Mouse (Mus musculus) adrenal gland, postnatal 4 days (tissue): ENCODE measurements around the gene Ccdc152. TPM values are rescaled to one million over a fixed set of nuclear protein-coding genes. Genes with fewer than 3 reads are reported as not detected.
"Not testable (repeated sequence)": the region's sequence is repeated elsewhere in the genome, so short reads cannot be mapped to it uniquely, and the experiment has no call there.

Source experiments
- DNase-seq, 2 experiments: peaks; one replicate each; pipeline ENCODE4 v3.0.0; 2021 to 2022; ENCODE audit warnings: low spot score in 2 of 2, mixed read lengths in 2 of 2
- total RNA-seq, 2 experiments: library from RNA; stranded (reverse); gene quantifications; 2 replicates each; pipeline ENCODE4 v1.2.3; 2021

Ccdc152 gene
- total RNA-seq, 2 experiments from 2014 or later = 0.25 TPM; not detected in 1

DNA sequence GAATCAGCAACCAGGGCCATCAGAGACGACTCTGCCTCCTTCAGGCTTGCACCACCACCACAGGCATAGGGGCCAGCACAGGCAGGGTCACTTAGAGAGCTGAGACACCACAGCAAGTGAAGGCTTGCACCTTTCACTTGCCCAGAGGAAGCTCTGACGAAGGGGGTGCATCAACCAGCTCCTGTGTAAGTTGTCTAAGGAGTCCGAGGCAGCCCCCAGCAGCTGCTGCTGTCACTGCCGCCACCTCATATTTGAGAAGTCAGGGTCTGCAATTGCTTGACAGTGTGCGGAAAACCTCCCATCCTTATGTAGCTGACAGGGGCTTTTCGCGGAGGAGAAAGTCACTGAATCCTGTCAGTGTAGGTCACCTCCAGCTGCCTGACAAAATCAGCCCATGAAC lies 24.1 kb downstream of the Ccdc152 start:
- no peak for DNase-seq

DNA sequence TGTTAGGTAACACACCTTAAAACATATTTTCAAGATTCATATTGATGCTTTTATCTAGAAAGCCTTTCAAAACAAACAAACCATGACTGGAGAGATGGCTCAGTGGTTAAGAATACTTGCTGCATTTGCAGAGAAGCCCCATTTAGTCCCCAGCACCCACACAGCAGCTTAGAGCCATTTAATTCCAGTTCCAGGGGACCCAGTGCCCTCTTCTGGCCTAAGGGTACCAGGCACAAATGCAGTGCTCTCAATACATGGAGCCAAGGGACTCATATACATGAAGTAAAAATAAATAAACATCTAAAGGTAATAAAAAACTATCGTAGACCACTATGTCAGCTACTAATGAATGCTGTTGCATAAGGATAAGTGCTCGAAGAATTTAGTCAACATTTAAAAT lies 25.9 kb downstream of the Ccdc152 start:
- DNase-seq = no peak

DNA sequence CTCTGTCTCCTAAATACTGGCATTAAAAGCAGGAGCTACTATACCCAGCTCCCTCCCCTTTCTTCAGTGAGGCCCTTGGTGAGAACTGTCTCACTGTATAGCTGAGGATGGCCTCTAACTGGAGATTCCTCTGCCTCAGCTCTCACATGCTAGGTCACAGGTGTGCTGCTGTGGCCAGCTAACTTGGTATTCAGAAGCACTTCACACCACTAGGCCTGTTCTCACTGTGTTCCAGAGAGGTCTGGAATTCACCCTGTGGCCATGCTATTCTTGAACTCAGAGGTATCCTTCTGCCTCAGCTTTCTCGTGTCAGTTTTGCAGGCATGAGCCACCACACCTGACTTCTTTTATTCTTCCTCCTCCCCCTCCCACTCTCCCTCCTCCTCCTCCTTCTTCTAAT lies 30.1 kb downstream of the Ccdc152 start:
- no peak for DNase-seq

DNA sequence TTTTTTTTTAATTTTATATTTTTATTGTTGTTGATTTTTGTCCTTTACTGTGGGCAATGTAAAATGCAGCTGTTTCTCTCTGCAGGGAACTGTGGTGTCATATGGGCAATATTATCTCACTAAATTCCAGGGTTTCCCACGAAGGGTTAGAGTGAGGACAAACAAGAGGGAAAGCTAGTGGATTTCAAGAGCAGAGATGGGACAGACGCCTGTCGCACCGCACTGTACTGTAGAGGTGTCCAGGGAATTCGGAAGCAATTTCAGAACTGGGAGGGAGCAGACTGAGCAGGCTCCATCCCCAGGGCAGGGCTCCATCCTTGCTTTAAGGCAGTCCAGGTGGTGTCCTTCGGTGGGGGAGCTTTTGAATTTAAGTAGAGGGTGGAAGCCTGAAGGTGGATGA lies 32.1 kb downstream of the Ccdc152 start:
- DNase-seq = no peak

DNA sequence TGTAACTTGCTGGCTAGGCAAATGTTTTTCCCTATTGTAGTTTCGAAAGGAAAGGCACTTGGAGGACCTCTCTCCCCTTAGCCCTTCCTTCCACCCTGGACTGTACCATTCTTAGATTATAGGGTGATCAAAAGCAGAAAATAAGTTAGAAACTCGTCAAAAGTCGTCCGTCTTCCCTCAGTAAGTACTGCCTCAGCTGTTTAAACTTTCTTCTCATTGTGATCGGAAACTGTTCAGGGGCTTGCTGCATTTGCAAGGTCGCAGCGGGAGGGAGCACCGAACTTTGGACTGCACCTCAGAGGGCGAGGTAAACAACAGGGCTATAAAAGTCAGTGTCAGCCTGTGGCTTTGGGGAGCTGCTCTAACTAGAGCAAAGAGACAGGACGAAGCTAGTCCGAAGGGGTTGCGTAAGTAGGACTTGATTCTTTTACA lies 32.7 kb downstream of the Ccdc152 start:
- peak; percentile 24 to 64 for DNase-seq

DNA sequence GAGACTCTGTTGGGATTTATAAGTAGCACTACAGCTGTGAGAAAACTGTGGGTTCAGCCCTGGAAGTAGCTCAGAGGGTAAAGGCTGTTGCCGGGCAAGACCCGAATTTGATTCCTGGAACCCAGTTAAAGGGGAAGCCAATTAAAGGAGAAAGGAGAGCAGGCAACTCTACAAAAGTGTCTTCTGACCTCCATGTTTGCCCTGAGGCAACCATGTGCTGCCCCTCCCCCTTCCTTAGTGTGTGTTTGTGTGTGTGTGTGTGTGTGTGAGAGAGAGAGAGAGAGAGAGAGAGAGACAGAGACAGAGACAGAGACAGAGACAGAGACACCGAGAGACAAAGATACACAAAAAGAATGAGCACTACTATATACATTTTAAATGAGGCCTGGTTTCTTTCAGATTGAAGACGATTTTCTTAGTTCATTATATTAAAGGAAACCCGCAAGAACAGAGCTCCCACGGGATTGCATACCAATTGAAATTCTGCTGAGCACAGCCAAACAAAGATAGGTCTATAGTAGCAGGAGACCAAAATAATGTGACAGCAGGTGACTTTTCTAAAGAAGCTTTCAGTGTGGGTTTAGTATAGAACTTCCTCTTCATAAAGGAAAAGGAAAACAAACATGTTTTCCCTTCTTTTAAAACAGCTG lies 33.2 kb downstream of the Ccdc152 start:
- DNase-seq = no peak

DNA sequence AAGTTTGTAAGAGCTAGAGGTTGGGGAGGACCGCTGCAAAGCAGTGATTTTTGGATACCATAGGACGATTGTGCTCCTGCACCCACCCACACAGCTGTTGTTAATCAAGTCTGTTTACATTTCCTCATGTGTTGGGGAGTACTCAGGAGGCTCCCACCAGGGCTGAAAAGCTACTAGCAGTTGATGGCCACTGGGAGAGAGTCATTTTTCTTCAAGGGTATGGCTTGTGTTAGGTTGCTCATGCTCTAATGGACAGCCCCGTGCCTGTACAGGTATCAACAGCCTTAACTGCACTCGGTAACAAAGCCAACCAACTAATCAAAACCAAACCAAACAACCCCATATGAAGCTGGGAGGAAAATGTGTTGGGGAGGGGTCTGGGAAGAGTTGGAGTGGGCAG lies 33.8 kb downstream of the Ccdc152 start:
- no peak for DNase-seq

DNA sequence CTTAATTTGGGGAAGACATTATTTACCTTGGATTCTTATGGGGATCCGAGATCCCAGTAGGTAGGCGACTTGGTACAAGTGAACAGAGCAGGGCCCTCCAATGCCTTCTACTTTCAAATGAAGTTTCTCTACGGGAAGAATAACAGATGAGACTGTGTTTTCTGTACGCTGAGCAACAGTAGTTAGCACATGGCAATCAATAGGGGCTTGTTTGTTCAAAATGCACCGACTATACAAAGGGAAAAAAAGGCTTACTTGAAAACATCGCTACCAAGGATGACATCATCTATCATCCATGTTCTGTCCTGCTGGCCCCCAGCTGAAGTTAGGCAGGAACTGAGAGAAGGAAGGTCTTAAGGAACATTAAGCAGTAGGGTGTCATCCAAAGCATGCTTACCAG lies 35.1 kb downstream of the Ccdc152 start, which contains the start of gene Selenop:
Gene Selenop, plus strand, starts transcription at position 301 of the 400 bp plus-strand sequence.
- DNase-seq = no peak

DNA sequence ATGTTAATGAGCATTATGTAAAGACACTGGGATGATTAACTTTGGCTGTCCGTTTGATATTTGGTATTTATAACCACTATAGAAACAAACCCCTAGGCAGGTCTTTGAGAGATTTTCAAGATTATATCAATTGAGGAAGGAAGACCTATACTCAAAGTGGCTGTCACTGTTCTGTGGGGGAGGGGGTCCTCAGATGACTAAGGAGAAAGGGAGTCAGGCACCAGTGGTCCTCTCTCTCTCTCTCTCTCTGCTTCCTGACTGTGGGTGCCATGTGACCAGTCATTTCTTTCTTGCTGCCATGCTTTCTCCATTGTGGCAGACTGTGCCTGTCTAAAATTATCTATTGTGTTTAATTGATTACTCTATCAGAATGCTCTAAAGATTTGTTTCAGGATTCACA lies 38.5 kb downstream of the Ccdc152 start:
- DNase-seq = no peak

DNA sequence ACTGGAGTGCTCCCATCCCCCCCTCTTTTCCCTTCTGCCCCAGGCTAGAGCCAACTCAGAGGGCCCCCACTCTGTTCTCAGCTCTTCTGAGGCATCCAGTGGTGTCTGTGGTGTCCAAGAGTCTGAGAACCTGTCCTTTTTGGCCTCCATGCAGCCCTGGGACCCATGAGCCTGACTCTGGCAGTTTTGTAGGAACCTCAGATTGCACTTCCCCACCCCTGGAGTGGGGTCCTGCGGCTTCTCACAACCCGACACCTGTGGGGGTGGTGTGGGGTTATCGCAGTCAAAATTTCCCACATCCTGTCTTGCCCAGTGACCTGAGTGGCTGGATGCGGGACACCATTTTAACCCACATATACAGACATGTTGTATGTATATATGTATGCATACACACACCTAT lies 39.0 kb downstream of the Ccdc152 start:
- no peak for DNase-seq

DNA sequence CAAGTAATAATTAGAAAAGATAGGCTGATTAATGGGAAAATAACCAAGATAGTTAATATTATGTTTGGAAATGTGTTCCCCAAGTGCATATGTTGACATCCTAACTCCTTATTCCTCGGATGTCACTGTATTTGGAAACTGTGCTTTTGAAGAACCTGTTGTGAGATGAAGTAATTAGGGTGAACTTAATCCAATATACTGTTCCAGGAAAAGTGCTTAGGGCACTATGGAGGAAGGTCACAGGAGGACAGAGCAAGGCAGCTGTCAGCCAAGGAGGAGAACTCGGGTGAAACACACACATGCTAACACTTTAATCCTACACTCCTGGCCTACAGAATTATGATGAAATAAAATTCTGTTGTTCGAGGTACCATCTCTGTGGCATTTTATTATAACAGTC lies 40.4 kb downstream of the Ccdc152 start:
- no peak for DNase-seq

DNA sequence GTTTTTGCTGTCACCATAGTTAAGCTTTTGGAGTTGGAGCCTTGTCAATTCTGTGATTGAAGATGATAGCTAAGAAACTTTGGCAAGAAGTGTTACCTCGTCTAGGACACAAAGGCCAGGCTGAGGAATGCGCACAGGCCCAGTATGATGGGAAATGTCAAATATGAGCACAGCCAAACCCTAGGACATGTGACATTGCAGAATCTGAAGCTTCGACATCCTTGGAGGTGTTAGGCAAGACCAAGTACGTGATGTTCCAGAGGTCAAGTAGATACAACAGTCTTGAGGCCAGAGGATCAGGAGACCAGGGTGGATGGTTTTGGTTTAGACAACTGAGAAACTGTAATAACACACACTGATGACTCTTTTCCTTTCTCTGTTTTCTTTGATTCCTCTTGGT lies 43.0 kb downstream of the Ccdc152 start:
- DNase-seq = no peak

DNA sequence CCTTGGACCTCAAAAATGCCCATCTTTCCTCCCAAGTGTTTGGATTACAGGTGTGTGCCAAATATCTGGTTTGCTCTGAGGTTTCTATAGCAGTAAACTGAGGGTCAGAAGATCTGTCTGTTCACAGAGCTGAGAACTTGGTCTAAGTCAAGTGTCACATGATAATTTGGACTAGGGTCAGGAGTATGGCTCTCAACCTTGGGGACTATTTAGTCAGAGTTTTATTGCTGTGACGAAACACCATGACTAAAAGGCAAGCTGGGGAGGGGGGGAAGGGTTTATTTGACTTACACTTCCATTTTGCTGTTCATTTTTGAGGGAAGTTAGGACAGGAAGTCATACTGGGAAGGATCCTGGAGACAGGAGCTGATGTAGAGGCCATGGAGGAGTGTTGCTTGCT lies 44.3 kb downstream of the Ccdc152 start:
- DNase-seq = no peak

DNA sequence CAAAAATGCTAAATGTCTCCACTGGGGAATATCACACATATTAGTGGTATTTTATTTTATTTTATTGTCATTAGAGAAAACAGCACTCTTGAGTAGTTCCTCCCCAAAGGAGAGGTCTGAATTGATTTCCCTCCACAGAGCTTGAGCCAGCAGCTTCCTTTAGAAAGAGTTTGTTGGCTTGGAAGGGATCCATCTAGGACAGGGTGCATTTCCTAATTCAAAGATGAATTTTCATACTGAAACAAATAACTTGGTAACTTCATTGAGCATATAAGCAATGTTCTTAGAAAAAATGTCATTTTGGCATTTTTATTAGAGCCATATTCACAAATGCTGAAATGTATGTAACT lies 51.6 kb downstream of the Ccdc152 start:
- no peak for DNase-seq

DNA sequence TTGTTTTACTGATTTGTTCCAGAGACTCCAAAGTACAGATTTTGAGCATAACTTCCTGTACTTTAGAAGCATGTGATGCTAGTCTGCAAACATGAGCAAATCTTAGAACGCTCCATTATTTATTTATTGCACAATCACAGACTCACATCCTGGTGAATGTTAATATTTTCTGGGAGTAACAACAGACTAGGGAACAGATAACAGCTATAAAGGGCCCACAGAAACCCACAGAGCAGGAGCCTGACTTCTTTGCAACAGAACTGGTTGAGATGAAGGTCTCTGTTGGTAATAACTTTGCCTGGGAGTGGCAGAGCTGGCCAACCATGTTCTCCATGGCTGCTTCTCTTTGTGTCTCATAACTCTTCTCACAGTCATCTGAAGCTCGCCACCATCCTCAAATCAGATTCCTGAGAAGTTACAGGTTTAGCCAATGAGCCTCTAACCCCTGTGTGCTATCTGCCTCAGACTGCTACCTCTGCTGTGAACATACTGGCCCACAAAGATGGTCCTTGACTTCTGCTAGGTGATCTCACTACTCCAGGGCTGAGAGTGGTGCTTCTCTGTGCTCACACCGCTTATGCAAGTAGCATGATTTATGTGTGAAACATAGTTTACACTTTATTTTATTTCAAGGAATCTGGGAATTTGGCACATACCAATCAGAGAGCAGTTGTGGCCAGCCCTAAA lies 52.2 kb downstream of the Ccdc152 start:
- DNase-seq = no peak

DNA sequence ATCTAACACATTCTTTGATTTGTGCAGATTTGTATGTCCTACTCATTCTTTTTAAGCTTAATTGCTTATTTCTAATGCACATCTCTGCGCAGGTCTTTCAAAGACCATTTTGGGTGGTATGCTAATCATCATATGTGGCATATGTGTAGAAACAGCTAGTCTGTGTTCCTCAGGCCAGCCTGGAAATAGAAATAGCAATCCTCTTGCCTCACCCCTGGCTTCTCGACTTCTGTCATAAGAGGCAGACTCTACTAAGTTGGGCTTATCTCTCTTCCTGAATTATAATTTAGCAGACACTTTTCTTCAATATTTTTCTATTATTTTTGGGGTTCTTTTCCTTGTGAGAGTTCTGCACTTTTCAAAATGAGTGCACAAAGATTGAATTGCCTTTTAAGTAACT lies 52.7 kb downstream of the Ccdc152 start:
- no peak for DNase-seq

DNA sequence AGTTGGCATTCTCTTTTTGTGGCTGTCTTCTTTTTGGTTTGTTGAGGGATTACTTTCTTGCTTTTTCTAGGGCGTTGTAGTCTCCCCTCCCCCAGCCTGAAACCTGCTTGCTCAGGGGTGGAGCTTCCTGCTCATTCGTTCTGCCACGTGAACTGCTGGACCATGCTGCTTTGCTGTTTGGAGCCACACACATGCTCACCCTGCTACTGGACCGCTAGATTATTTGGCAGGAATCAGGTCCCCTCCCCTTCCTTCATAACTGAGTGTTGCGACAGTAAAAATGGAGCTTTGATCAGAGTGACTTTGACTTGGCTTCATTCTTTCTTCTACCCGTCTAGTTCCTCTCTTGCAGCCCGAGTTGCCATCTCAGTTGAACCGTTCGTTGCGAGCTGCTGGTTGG lies 58.3 kb downstream of the Ccdc152 start:
- DNase-seq = not testable (repeated sequence)

DNA sequence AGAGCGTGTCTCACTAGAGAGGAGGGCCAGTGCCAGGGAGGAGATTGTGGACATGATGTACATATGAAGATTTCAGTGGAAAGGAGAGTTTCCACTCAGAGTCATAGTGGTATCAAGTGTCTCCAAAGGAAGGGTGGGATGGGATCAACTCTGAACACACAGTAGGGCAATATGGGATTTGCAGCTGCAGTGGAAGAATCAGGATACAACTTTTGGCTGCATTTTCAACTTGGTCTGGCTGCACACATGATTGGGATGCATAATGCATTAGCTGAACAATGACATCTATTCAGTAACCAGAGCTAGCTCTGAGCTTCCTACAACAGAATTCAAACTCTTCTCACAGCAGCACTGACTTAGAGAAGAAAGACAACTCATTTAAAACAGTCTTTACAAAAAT lies 65.4 kb downstream of the Ccdc152 start:
- no peak for DNase-seq

DNA sequence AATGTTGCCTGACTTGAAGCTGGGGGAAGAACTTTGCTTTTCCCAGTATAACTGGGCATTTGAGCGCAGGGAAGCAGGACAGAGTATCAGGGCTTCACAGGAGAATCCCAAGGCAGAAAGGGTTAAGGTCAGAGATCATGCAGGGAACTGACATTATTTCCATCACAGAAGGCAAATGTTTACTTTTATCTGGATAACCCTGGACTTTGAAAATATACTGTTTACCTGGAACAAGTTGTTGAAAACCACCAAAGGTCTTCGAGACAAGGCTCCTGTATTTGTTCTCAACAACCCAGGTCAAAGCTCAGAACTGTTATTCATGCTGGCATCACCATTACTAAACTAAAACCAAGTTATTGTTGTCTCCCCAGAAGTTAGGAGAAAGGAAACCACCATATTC lies 67.0 kb downstream of the Ccdc152 start:
- no peak for DNase-seq

DNA sequence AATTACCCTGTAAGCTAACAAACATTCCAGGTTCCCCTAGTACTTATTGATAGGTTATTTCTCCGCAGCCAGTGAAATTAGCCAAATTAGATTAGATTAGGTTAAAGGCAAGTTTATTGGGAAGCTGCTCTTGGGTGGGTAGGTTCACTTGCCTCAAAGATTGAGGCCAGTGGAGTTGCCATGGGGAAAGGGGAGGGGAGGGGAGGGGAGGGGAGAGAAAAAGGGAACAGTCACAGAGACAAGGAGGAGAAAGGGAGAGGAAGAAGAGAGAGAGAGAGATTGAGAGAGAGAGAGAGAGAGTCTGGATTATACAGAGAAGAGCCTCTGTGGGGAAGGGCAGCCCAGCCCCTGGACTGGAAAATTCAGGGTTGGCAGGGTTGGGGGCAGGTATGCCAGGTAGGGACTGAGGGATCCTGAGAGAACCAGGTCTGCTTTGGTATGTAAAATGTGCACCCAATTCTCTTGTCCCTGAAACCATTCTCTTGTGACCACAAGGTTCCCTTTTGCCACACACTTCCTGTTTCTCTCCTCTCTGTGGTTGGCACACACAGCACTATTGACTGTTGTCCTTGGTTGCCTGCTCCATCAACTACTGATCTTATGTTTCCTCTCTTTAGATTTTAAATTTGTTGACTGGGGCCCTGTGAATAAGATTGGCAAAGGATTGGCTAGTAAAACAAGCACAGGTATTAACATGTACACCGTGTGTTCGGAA lies 69.3 kb downstream of the Ccdc152 start:
- no peak for DNase-seq

DNA sequence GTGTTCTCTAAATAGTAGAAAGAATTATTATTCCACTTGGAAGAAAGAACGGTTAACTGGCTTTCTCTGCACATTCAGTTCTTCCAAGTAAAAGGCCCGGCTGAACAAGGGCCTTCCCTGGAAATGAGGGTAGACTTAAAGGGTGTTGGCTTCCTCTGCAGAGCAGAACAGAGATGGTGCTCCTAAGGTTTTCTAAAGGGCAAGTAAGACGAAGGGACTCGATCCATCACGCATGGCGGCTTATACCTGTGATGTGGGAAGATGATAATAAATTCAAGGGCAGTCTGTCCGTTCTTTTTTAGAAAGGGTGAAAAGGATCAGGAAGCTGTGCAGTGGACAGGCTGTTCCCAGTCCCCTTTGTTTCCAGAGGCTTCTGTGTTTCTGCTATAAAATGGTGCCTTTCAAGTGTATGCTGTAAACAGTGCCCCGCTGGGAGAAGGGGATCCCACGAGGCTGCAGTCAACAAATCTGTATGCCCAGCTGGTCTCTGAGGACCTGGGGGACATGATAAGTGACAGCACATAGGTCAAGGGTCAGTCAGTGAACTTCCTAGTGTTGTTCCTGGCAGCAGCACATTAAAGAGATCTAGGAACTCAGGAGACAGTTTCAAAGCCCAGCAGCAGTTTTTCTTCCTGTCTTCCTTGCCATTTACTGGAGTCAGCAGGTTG lies 71.0 kb downstream of the Ccdc152 start:
- DNase-seq = no peak

DNA sequence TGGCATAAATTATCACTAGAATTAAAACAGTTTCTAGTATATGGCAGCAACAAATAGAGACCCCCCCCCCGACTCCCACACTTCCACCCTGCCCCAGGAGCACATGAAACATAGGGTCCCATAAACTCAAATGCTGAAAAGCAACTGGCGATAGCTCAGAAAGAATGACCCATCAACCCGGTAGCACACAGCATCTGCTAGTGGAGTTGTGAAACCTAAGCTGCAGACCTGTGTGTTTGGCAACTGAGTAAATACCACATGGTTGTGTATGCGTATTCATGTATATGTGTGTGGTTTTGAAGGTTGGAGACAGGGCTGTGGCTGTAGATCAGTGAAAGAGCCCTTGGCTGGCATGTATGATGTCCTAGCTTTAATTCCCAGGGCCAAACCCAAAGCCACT lies 72.3 kb downstream of the Ccdc152 start:
- no peak for DNase-seq
